Mouse (Mus musculus) limb, embryonic 14.5 days (tissue): Measurements from ENCODE around the gene Ube3b. TPM values are rescaled to one million over a fixed set of nuclear protein-coding genes. Genes with fewer than 3 reads are reported as not detected.

Source experiments
- ATAC-seq: fragments of 200-750 bp; cut with Nextera tagmentation; 2 replicates; pipeline ENCODE4 v1.8.0; 2017; ENCODE audit warnings: low read depth, moderate number of reproducible peaks, moderate TSS enrichment; ENCODE audit not compliant: low FRiP score
- DNase-seq: peaks from one replicate; pipeline ENCODE4 v3.0.0-alpha.2; 2015; ENCODE audit warnings: low spot score
- H3K27ac ChIP-seq: fragments of 300-500 bp; sonication (generic); replicated peaks from 2 replicates; pipeline ENCODE4 v1.5.1; 2014; ENCODE audit warnings: low read depth, mild to moderate bottlenecking, low read length, moderate library complexity, mixed read lengths
- H3K27me3 ChIP-seq: fragments of 300-500 bp; sonication (generic); 2 replicates; pipeline ENCODE4 v1.6.1; 2014; ENCODE audit warnings: low read length, mixed read lengths; ENCODE audit not compliant: control insufficient read depth, insufficient read depth
- H3K36me3 ChIP-seq: fragments of 300-500 bp; sonication (generic); 2 replicates; pipeline ENCODE4 v1.6.1; 2014; ENCODE audit warnings: mild to moderate bottlenecking, low read length, moderate library complexity, mixed read lengths; ENCODE audit not compliant: control insufficient read depth, insufficient read depth
- H3K4me1 ChIP-seq: fragments of 300-500 bp; sonication (generic); 2 replicates; pipeline ENCODE4 v1.6.1; 2014; ENCODE audit warnings: antibody characterized with exemption, low read length, mixed read lengths; ENCODE audit not compliant: control insufficient read depth, insufficient read depth
- H3K4me2 ChIP-seq: fragments of 300-500 bp; sonication (generic); replicated peaks from 2 replicates; pipeline ENCODE4 v1.6.1; 2014; ENCODE audit warnings: low read depth, mild to moderate bottlenecking, low read length, moderate library complexity; ENCODE audit not compliant: severe bottlenecking
- H3K4me3 ChIP-seq: fragments of 300-500 bp; sonication (generic); replicated peaks from 2 replicates; pipeline ENCODE4 v1.5.1; 2014; ENCODE audit warnings: low read length
- H3K9ac ChIP-seq: fragments of 300-500 bp; sonication (generic); 2 replicates; pipeline ENCODE4 v1.6.1; 2014; ENCODE audit warnings: mild to moderate bottlenecking, low read depth, low read length, moderate library complexity; ENCODE audit not compliant: severe bottlenecking
- H3K9me3 ChIP-seq: fragments of 300-500 bp; sonication (generic); 2 replicates; pipeline ENCODE4 v1.6.1; 2016; ENCODE audit warnings: low read length; ENCODE audit not compliant: control insufficient read depth
- POLR2A ChIP-seq: fragments of 200-500 bp; IDR thresholded peaks from 2 replicates; pipeline ENCODE4 v1.8.0; 2012; ENCODE audit warnings: inconsistent platforms, mild to moderate bottlenecking, moderate library complexity, borderline replicate concordance; ENCODE audit not compliant: insufficient read depth, insufficient read length; ENCODE audit errors: extremely low read depth
- WGBS: fragments of 180-500 bp; shearing (Covaris S2); extraction: QIAGEN DNeasy Blood & Tissue Kit; methylation state at CpG from one replicate; pipeline ENCODE4 v1.1.7; 2014; 5-methylcytosine and 5-hydroxymethylcytosine counted together
- microRNA-seq: library from miRNA; unstranded; fragments of <30 nt; microRNA quantifications from one replicate; pipeline ENCODE4, GENCODE M21; 2016
- polyA plus RNA-seq, 2 experiments: library from polyadenylated mRNA; depleted of rRNA in 1 of 2; stranded (reverse) in 1 of 2; unstranded in 1 of 2; fragments of >200 nt; fragmentation: Nextera tagmentation in 1 of 2; extraction: Ambion mirVana in 1 of 2; gene quantifications; 2 replicates each; pipeline versions ENCODE4 v1.2.1 to v1.2.3; 2012 to 2014

Ube3b gene
- polyA plus RNA-seq, 2 experiments: 51.2 to 57.6 TPM

GRCm38 (mm10) chr5:114467430-114467829 is 87.0 kb downstream of the Ube3b start:
- no peaks in the 10 kb centered on the region for H3K36me3 ChIP-seq
- H3K4me2 ChIP-seq: peak overlapping the region; percentile 53
- under 1% methylated on average over 9 of the region's 13 CpGs for WGBS
- 0 out of 2 replicates have a peak overlapping the region, but pooled peaks have one; percentile 39 for H3K27ac ChIP-seq
- DNase-seq (peak; percentile 85), ATAC-seq (peak; percentile 78)
- peak overlapping the region; percentile 32 for H3K4me3 ChIP-seq
- H3K27me3 ChIP-seq: no peaks in the 10 kb centered on the region
- no peak for TF ChIP-seq POLR2A
- H3K9me3 ChIP-seq: no peaks in the 10 kb centered on the region
- H3K4me1 ChIP-seq: peaks cover 10% of the 10 kb centered on the region; the same call in 1 of the 2 replicates
- peak overlapping the region; percentile 50 for H3K9ac ChIP-seq

- Histone ChIP-seq H3K4me1 (peaks cover 10% of the 10 kb centered on the region; the same call in 1 of the 2 replicates), H3K4me2 (peak overlapping the region; percentile 53), H3K4me3 (no peak overlapping the region), H3K9ac (peak overlapping the region; percentile 50; the same call in 1 of the 2 replicates), H3K27me3 (no peaks in the 10 kb centered on the region), H3K9me3 (no peaks in the 10 kb centered on the region), H3K27ac (0 out of 2 replicates have a peak overlapping the region, but pooled peaks have one; percentile 39), H3K36me3 (no peaks in the 10 kb centered on the region)
- no peak for ATAC-seq
- no peak for TF ChIP-seq POLR2A
- no peak for DNase-seq
- WGBS: 77% methylated on average over 4 of the region's 4 CpGs
Observed at GRCm38 (mm10) chr5:114468007-114468406, 87.6 kb downstream of the Ube3b start.

- H3K4me2 ChIP-seq: no peak overlapping the region
- no peak overlapping the region for H3K27ac ChIP-seq
- ATAC-seq (no peak), DNase-seq (no peak)
- H3K4me3 ChIP-seq: no peak overlapping the region
- no peak for TF ChIP-seq POLR2A
- H3K27me3 ChIP-seq: 0 out of 2 replicates have a peak, but pooled peaks cover 4% of the 10 kb centered on the region
- H3K36me3 ChIP-seq: no peaks in the 10 kb centered on the region
- no peaks in the 10 kb centered on the region for H3K9me3 ChIP-seq
- H3K9ac ChIP-seq: no peak overlapping the region
- WGBS: 74% methylated on average over 3 of the region's 3 CpGs
- H3K4me1 ChIP-seq: peaks cover 10% of the 10 kb centered on the region; the same call in 1 of the 2 replicates
Observed at GRCm38 (mm10) chr5:114470359-114470758, 90.0 kb downstream of the Ube3b start.

Small RNAs within 50 kb of the gene (microRNA-seq; reads per million reads assigned to microRNA genes)
- gene Mir7027: not detected

Other genes with a start within 250 kb of the Ube3b start
- 4.9 and 6.0 TPM in 2 replicates for gene Acacb, start 234.1 kb upstream of the Ube3b start, polyA plus RNA-seq (2012; rRNA removed)
- gene Acacb, start 234.1 kb upstream of the Ube3b start, polyA plus RNA-seq (2014; fragmentation: Nextera tagmentation; extraction: Ambion mirVana): 2.7 and 3.7 TPM in 2 replicates
- 0.09 and 0.13 TPM in 2 replicates for gene Foxn4, start 106.8 kb upstream of the Ube3b start, polyA plus RNA-seq (2012; rRNA removed)
- not detected in 2 replicates for gene Foxn4, start 106.8 kb upstream of the Ube3b start, polyA plus RNA-seq (2014; fragmentation: Nextera tagmentation; extraction: Ambion mirVana)
- 1.6 TPM in 2 replicates for gene Myo1h, start 91.4 kb upstream of the Ube3b start, polyA plus RNA-seq (2012; rRNA removed)
- gene Myo1h, start 91.4 kb upstream of the Ube3b start, polyA plus RNA-seq (2014; fragmentation: Nextera tagmentation; extraction: Ambion mirVana): 2.2 and 2.4 TPM in 2 replicates
- gene Kctd10, start 99 bp upstream of the Ube3b start, polyA plus RNA-seq (2012; rRNA removed): 89.4 and 93.1 TPM in 2 replicates
- gene Kctd10, start 99 bp upstream of the Ube3b start, polyA plus RNA-seq (2014; fragmentation: Nextera tagmentation; extraction: Ambion mirVana): 103 and 105 TPM in 2 replicates
- gene Mmab, start 63.5 kb downstream of the Ube3b start, polyA plus RNA-seq (2012; rRNA removed): 41.3 and 41.6 TPM in 2 replicates
- 29.4 and 30.4 TPM in 2 replicates for gene Mmab, start 63.5 kb downstream of the Ube3b start, polyA plus RNA-seq (2014; fragmentation: Nextera tagmentation; extraction: Ambion mirVana)
- 48.8 and 59.1 TPM in 2 replicates for gene Mvk, start 63.7 kb downstream of the Ube3b start, polyA plus RNA-seq (2012; rRNA removed)
- gene Mvk, start 63.7 kb downstream of the Ube3b start, polyA plus RNA-seq (2014; fragmentation: Nextera tagmentation; extraction: Ambion mirVana): 55.2 and 57.0 TPM in 2 replicates
- 1.5 and 2.2 TPM in 2 replicates for gene Fam222a, start 187.4 kb downstream of the Ube3b start, polyA plus RNA-seq (2012; rRNA removed)
- gene Fam222a, start 187.4 kb downstream of the Ube3b start, polyA plus RNA-seq (2014; fragmentation: Nextera tagmentation; extraction: Ambion mirVana): 0.86 and 1.1 TPM in 2 replicates